Mouse (Mus musculus) hindbrain, embryonic 15.5 days (tissue): ENCODE results near the gene Ccdc154. TPM values are rescaled to one million over a fixed set of nuclear protein-coding genes. Genes with fewer than 3 reads are reported as not detected.

Experiments
- polyA plus RNA-seq: library from polyadenylated mRNA; unstranded; fragments of >200 nt; fragmentation: Nextera tagmentation; extraction: Ambion mirVana; gene quantifications from 2 replicates; pipeline ENCODE4 v1.2.1, GENCODE M21; 2015

Ccdc154 gene
- polyA plus RNA-seq, 1 experiment from 2014 or later: not detected

Other genes starting within 250 kb of the Ccdc154 start
- gene Mapk8ip3, start 225.5 kb upstream of the Ccdc154 start, polyA plus RNA-seq: 92.2 and 101 TPM in 2 replicates
- 101 and 112 TPM in 2 replicates for gene Jpt2, start 201.8 kb upstream of the Ccdc154 start, polyA plus RNA-seq
- gene Cramp1l, start 146.7 kb upstream of the Ccdc154 start, polyA plus RNA-seq: 6.3 and 6.7 TPM in 2 replicates
- gene Ift140, start 146.4 kb upstream of the Ccdc154 start, polyA plus RNA-seq: 18.8 and 20.0 TPM in 2 replicates
- 10.9 TPM in 2 replicates for gene Tmem204, start 78.9 kb upstream of the Ccdc154 start, polyA plus RNA-seq
- 51.3 and 58.9 TPM in 2 replicates for gene Telo2, start 46.5 kb upstream of the Ccdc154 start, polyA plus RNA-seq
- not detected in 2 replicates for gene Ptx4, start 41.7 kb upstream of the Ccdc154 start, polyA plus RNA-seq
- 29.4 and 32.2 TPM in 2 replicates for gene Clcn7, start 29.1 kb upstream of the Ccdc154 start, polyA plus RNA-seq
- not detected in 2 replicates for gene Gm38655, start 13.0 kb downstream of the Ccdc154 start, polyA plus RNA-seq
- gene BC003965, start 22.1 kb downstream of the Ccdc154 start, polyA plus RNA-seq: 31.1 and 31.5 TPM in 2 replicates
- gene Unkl, start 25.9 kb downstream of the Ccdc154 start, polyA plus RNA-seq: 15.1 and 16.2 TPM in 2 replicates
- 104 and 107 TPM in 2 replicates for gene Gnptg, start 77.7 kb downstream of the Ccdc154 start, polyA plus RNA-seq
- gene Tsr3, start 77.7 kb downstream of the Ccdc154 start, polyA plus RNA-seq: 60.2 and 61.4 TPM in 2 replicates
- 19.6 and 20.4 TPM in 2 replicates for gene Baiap3, start 93.9 kb downstream of the Ccdc154 start, polyA plus RNA-seq
- gene Ube2i, start 112.2 kb downstream of the Ccdc154 start, polyA plus RNA-seq: 447 and 462 TPM in 2 replicates
- gene Prss34, start 135.9 kb downstream of the Ccdc154 start, polyA plus RNA-seq: 0.13 TPM in 1 of 2 replicates, not detected in the other
- not detected in 2 replicates for gene Prss28, start 146.2 kb downstream of the Ccdc154 start, polyA plus RNA-seq
- gene Prss29, start 156.2 kb downstream of the Ccdc154 start, polyA plus RNA-seq: not detected in 2 replicates
- gene Tpsab1, start 183.1 kb downstream of the Ccdc154 start, polyA plus RNA-seq: not detected in 2 replicates
- gene Tpsb2, start 203.8 kb downstream of the Ccdc154 start, polyA plus RNA-seq: 0.14 and 0.23 TPM in 2 replicates
- 0.64 and 0.79 TPM in 2 replicates for gene Tpsg1, start 206.8 kb downstream of the Ccdc154 start, polyA plus RNA-seq